Mouse (Mus musculus) heart, postnatal 36 days (tissue): ENCODE data around the gene Slc9a5. TPM values are rescaled to one million over a fixed set of nuclear protein-coding genes. Genes with fewer than 3 reads are reported as not detected.
A peak's percentile ranks its signal among the peaks of the same experiment; 100 is the strongest.

ENCODE experiments used
- DNase-seq, 2 experiments: peaks; one replicate each; pipeline ENCODE4 v3.0.0; 2021 to 2022
- intact Hi-C: fragments of 180-260 bp; cut with DNase I; formaldehyde crosslinking; loops from one replicate; pipeline ENCODE4 v1.15.1; 2025
- total RNA-seq, 2 experiments: library from RNA; stranded (reverse); gene quantifications; 2 replicates each; pipeline ENCODE4 v1.2.3; 2021

The Slc9a5 gene
- total RNA-seq, 2 experiments from 2014 or later: 0.44 to 0.62 TPM

DNA sequence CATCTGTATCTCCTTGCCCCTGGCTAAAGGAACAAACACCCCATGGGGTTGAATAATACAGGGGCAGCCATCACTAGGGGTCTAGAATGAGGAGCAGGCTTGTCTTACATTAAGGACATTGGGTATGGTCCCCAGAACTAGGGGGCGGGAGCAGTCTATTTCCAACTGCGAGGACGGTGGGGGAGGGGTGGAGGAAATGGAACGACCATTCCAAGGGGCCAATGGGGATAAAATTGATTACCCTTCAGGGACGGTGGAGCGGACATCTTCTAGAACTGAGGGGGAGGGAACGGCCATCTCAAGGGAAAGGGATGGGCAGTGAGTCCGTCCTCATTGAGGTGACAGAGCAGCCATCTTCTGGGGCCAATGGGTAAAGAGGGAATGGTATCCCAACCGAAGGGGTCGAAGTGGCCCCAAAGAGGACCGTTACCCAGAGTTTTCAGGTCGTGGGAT lies 23.0 kb upstream of the Slc9a5 start:
- DNase-seq: no peak
- intact Hi-C loops: loop anchor here (1.0 to 2.0 kb wide), 3 partner anchors 21 to 27 kb away; partner anchors contain the start of genes Elmo3 and Fhod1

- intact Hi-C loops: loop anchor here (1.0 to 2.0 kb wide), 2 partner anchors 21 to 28 kb away; partner anchors contain the start of gene Fhod1
- DNase-seq: peak; percentile 96 to 97
Measured at GRCm38 (mm10) chr8:105326141-105326672, 22.4 kb upstream of the Slc9a5 start, which contains the start of the genes Lrrc29 and Tmem208. TSS of gene Lrrc29 (minus strand) at chr8:105326278. TSS of gene Tmem208 (plus strand) at chr8:105326354.

- intact Hi-C loops: loop anchor here (1.0 to 2.0 kb wide), 3 partner anchors 13 to 29 kb away; partner anchors contain the start of gene Fhod1
- DNase-seq: no peak
Measured at GRCm38 (mm10) chr8:105326968-105327367, 21.7 kb upstream of the Slc9a5 start.

DNA sequence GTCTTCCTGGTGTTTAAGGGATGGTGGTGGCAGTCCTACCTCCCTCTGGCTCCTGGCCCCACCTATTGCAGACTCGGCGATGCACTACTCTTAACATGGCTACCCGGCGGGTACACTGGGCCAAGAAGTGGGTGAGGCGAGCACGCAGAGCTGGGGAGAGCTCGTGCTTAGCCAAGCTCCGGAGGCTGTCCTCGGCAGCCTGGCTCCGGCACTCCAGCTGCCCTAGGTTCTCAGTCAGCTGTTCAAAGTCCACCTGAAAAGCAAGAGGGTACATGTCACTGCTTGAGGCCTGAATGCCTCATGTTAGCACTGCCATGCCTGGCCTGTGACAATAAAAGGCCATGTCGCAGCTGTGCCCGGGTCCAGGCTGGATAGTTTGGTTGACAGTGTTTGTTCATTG lies 18.3 kb upstream of the Slc9a5 start:
- intact Hi-C loops: no loop called here
- DNase-seq: no peak

DNA sequence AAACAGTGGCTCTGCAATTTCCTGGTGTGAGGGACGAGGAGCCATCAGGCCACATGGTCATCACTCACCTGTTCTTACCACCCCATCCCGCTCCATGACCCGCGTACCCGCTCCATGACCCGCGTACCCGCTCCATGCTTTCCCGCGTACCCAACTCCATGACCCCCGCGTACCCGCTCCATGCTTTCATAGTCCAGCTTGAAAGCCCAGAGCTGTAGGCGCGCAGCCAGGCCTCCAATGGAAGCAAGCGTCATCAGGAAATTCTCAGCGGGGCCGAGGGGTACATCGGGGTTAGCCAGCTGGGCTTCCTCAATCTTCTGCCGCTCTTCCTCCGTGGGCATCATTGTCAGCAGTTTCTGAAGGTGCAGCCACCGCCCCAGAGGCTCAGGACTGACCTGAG lies 17.2 kb upstream of the Slc9a5 start:
- intact Hi-C loops: no loop called here
- DNase-seq: no peak

DNA sequence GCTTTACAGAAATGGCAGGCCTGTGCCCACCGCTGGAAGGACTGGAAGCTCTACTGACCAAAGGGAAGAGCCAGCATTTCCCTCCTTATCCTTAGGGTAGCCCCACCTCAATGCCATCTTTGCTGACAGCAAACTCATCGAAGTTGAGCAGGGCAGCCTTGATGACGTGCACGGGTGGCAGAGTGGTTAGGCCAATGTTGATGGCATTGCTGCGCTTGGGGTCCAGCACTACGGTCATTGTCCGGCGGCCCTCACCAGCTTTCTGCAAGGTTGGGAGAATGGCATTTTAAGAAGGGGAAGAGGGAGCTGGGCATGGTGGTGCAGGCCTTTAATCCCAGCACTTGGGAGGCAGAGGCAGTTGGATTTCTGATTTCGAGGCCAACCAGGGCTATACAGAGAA lies 16.7 kb upstream of the Slc9a5 start:
- DNase-seq: no peak
- intact Hi-C loops: no loop called here

GRCm38 (mm10) chr8:105332523-105332922 lies 16.1 kb upstream of the Slc9a5 start:
- no peak for DNase-seq
- intact Hi-C loops: no loop called here

DNA sequence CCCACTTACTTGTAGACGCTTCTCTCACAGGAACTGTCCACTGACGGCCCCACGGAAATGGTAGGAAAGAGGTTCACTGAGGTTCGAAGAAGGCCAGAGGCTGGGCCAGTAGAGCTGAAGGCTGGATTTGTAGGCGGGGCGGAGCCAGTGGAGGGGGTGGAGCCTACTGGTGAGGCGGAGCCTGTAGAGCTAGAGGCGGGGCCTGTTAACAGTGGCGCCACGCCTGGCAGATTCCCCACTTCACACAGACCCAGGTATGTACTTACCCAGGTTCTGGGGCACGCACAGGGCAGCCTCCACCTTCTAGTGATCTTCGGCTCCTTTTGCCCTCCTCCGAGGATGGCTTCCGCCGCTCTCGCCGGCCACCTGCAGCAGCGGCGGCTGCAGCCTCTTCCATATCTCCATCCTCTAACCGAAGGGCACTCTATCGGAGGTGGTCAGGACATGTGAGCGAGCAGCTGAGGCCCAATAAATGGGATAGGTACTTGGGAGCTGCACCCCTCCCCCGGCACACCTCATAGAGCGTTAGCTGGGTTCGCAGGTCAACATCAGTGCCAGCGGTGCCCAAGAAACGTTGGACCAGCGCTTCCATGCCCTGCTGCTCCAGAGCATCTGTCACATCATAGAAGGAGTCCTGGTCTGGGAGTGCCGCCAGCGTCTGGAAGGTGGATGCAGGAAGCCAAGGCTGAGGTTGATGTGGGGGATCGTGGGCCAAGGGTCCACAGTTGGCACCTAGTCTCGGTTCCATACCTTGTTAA lies 12.1 kb upstream of the Slc9a5 start:
- intact Hi-C loops: no loop called here
- no peak for DNase-seq

GRCm38 (mm10) chr8:105338992-105339391 lies 9.7 kb upstream of the Slc9a5 start:
- no peak for DNase-seq
- intact Hi-C loops: no loop called here

- DNase-seq: no peak
- intact Hi-C loops: loop anchor here (1.0 kb wide), 1 partner anchor 13 kb away; no protein-coding TSS in a partner anchor
Measured at GRCm38 (mm10) chr8:105339886-105340635, 8.6 kb upstream of the Slc9a5 start.

DNA sequence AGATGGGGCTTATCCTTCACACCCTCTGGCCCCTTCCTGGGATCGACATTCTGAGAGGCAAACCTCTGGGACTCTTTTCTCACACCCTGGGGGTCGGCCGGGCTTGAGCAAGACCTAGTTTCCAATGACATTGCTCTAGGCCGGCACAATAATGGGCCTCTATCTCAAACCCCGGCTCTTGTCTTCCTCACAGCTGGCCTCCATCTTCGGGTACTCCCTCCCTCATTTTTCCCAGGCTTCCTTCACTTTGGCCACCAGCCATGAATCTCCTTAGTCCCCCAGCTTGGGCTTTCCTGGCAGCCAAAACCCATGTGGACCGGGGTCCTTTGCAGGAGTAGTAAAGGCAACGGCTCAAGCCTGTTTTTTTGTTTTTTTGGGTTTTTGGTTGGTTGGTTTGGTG lies 7.2 kb upstream of the Slc9a5 start:
- intact Hi-C loops: no loop called here

DNA sequence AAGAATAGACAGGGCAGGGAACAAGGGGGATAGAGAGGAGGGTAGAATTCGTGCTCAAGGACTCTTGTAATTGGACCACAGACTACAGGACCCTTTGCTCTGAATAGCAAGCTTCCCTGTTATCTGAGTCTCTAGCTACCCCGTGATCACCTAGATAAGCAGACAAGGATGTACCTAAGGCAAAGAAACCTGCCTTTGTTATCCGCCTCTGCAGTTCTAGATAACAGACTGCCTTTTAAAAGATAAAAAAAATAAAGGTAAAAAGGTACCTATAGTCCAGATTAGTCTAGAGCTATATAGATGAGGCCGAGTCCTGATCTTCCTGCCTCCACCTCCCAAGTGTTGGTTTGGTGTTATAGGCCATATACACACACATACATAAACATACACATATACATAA lies 5.9 kb upstream of the Slc9a5 start:
- DNase-seq: no peak
- intact Hi-C loops: no loop called here

More for the DNA sequence above, 7.2 kb upstream of the Slc9a5 start:
- DNase-seq: no peak

DNA sequence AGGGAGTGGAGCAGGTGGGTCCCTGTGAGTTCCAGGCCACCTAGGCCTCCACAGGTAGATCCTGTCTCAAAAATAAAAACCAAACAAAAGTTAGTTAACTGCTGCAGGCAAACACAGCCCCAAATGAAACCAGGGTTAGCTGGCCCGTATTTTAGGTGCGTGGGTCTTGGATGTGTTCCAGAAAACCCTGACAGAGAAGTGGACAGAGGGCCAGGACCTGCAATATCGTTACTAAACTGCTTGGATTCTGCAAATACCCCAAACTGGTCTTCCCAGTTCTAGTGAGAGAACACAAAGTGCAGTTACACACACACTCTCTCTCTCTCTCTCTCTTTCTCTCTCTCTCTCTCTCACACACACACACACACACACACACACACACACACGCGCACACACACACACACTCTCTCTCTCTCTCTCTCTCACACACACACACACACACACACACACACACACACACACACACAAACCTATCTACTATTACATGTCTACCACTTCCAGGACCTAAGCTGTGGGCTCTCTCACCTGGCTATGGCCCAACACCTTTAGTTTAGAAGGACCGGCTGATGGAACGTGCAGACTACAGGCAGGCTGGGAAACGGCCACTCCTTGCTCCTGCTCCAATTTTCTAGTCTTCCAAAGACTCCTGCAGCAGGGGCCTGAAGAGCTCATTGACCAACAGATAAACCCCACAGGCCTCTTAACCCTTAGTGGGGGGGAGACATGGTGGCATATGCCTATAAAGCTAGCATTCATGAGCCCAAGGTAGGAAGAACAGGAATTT lies 4.7 kb upstream of the Slc9a5 start:
- intact Hi-C loops: no loop called here
- DNase-seq: no peak

DNA sequence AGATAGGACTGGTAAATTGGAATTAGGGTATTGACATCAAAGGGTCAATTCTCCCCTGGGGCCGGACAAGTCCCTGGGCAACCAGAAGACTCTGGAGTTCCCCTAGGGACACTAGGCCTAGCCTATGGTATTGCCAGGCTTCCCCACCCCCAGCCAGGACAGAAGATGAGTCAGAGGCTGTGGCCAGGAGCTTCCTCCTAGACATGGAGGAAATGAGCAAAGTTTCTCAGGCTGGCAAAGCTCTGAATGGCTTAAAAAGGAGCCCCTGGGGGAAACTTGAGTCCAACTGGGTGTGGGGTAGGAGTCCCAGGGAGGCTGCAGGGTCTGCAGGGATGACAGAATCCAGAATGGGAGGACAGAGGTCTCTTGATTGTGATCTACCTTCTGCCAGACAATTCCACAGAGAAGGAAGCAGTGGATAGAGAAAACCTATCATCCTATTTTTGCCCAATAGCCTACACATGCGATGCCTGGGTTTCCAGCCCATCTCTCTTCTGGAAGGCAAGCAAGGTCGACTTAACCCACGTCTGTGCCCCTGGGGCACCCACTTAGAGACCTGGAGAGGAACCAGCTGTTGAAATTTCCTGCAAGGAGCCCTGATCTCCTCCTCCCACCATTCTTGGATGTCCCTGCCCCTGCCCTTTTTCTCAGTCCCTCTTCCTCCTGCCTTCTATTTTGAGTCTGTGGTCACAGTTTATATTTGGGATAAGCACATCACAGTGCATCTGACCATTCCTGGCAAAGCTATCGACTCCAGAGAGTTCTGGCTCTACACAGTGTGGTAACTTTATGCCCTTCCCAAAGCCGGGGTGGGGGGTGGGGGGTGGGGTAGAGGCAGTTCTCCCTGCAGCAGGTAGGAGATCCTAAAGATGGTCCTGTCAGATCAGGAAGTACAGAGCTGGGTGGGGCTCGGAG lies 3.3 kb upstream of the Slc9a5 start:
- DNase-seq: peak in 1 of 2 experiments; percentile 32
- intact Hi-C loops: no loop called here

DNA sequence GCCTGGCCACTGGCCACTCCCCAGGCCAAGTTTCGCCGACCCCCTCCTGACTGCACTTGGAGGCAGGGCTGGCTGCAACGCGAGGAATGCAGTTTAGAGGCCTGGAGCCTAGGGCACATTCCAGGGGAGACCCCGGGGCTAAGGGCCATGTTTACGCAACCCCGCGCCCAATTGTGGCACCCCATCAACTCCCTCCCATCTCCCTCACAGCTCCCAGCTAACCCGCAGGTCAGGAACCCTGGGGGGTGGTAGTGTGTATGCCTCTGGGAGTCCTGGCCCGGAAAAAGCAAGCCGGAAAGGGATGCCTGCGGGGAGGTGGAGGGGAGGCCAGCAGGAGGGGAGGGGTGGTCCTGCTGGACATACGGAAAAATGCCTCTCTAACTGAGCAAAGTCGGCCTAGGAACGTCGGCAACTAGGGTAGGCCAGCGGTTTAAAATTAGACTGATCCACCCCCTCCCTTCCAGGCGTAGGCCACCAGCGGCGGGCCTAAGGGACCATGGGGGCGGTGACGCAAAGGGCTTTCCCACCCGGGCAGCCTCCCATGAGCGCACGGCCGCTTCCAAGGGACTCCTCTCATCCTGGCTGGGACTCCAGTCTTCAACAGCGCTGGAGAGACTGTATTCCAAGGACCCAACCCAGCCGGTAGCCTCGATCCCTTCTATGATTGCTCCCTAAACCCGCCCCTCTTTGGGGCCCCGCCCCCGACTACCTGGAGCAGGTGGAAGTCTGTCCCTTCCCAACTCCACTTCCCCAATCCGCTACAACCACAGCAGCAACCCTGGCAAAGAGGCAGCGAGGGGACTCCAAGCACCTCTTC lies 1.8 kb upstream of the Slc9a5 start:
- intact Hi-C loops: loop anchor here (2.0 kb wide), 1 partner anchor 20 kb away; the partner anchor contains the start of genes Lrrc29 and Tmem208
- peak; percentile 72 to 79 for DNase-seq

DNA sequence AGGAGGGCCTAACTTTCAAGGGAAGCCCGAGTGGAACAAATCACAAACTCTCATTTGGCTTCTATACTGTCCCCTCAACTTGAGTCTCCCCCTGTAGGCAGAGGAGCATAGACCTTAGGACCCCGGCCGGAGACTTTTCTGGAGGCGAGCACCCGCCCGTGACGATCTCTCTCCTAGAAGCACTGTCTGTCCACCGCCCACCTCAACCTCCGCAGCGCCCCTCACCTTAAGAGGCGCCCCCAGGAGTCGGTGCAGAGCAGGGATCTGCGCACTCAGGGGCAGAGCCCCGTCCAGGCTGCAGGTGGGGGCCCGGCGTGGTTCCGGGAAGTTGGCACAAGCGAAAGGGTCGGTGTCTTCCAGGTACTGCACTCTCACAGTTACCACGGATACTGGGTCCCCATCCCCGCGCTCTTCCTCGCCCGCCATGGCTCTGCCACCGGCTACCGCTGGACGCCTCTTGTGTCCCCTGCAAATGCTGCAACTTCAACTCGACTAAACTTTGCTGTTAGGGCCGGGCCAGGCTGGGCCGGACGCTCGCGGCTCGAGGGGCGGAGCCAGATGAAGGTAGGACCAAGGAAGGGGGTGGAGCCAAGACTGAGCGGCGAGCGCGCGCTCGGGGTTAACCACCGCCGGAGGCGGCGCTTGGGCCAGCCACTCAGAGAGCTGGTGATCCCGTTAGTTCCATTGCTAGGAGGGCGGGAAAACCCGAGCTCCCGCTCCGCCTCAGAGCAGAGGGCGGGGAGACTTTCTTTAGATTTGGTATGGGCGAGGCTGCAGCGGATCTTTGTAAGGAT lies 1.0 kb upstream of the Slc9a5 start, which contains the start of gene Fhod1:
TSS of gene Fhod1 (minus strand) at position 526 of the 794 bp plus-strand sequence.
- intact Hi-C loops: loop anchor here (2.0 kb wide), 1 partner anchor 21 kb away; the partner anchor contains the start of genes Lrrc29 and Tmem208
- peak; percentile 89 to 91 for DNase-seq

- intact Hi-C loops: no loop called here
Measured at GRCm38 (mm10) chr8:105349096-105349771, 591 bp downstream of the Slc9a5 start.

More at GRCm38 (mm10) chr8:105349096-105349771, 591 bp downstream of the Slc9a5 start:
- no peak for DNase-seq
